Mouse (Mus musculus): ENCODE data around the gene Tmem210.
A peak's percentile ranks its signal among the peaks of the same experiment; 100 is the strongest.

GRCm38 (mm10) chr2:25292856-25293255 is 4.9 kb downstream of the Tmem210 start:
- TF ChIP-seq E2F4 (IDR thresholded peaks at IDR 0.05; ENCODE audit: insufficient replicate concordance, low read depth, low read length) (no peak), MAFK (IDR thresholded peaks at IDR 0.05; ENCODE audit: insufficient replicate concordance, low read length) (no peak), CTCF (conservative IDR thresholded peaks at IDR 0.05 in 1 of 2, IDR thresholded peaks at IDR 0.05 in 1 of 2; ENCODE audit: low read depth in 2 of 2, low read length in 2 of 2) (peak; percentile 45 to 79), NRF1 (IDR thresholded peaks at IDR 0.05; ENCODE audit: low read depth, low read length) (no peak), POLR2A (IDR thresholded peaks at IDR 0.05; ENCODE audit: low read depth, low read length) (no peak)
